Mouse (Mus musculus): ENCODE measurements at regions not wholly inside any gene's neighbourhood (a gene's known extent, or its start where the extent isn't known, plus 50 kb on each side); places are given as distances from the start of the nearest gene placed in this dataset.
"Not testable (repeated sequence)": the region's sequence is repeated elsewhere in the genome, so short reads cannot be mapped to it uniquely, and the experiment has no call there.

DNA sequence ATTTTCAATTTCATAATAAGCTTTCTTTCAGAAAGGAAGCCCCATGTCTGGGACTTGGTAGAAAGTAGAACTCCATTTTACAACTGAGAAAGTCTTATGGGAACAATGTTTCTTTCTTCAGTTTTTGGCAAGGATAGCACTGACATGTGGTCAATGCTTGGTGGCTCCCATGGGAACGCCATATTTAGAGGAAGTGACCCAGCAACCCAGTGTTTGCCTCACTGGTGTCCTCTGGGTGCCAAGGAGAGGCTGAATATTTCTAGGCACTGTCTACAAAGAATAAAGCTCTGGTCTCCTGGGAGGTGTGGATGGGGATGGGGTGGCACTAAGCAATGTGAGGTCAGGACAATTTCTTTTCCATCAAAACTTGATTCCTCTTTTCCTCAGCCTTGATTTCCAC lies 696.4 kb downstream of the Crisp4 start:
- Histone ChIP-seq H3ac (ENCODE audit: control insufficient read depth, insufficient read length, low read depth) (no peak overlapping the region), H3K79me2 (ENCODE audit: control insufficient read depth, insufficient read depth) (no peaks in the 10 kb centered on the region), H3K27me3 (ENCODE audit: control insufficient read depth, insufficient read depth, insufficient read length) (no peaks in the 10 kb centered on the region), H3K79me3 (ENCODE audit: low read depth) (no peaks in the 10 kb centered on the region), H3K36me3 (ENCODE audit: control insufficient read depth, insufficient read depth) (no peaks in the 10 kb centered on the region), H3K4me3 (ENCODE audit: insufficient read depth, poor library complexity, severe bottlenecking) (no peak overlapping the region)
- no peak for TF ChIP-seq USF1 (IDR thresholded peaks at IDR 0.05; ENCODE audit: low read depth)
- TF ChIP-seq FOSL1 (IDR thresholded peaks at IDR 0.05; ENCODE audit: insufficient read depth, low read length, poor library complexity, severe bottlenecking) = no peak
- no peak for TF ChIP-seq MYOD1 (IDR thresholded peaks at IDR 0.05; ENCODE audit: control insufficient read depth, insufficient read length, low read depth)
- TF ChIP-seq MAX (IDR thresholded peaks at IDR 0.05) = no peak
- TF ChIP-seq CEBPB (IDR thresholded peaks at IDR 0.05; ENCODE audit: low read depth) = no peak
- no peak for TF ChIP-seq MYOG (IDR thresholded peaks at IDR 0.05; ENCODE audit: control insufficient read depth, extremely low read depth, insufficient read length)
- TF ChIP-seq CTCF (IDR thresholded peaks at IDR 0.05; ENCODE audit: control insufficient read depth, insufficient read depth, insufficient read length) = no peak

DNA sequence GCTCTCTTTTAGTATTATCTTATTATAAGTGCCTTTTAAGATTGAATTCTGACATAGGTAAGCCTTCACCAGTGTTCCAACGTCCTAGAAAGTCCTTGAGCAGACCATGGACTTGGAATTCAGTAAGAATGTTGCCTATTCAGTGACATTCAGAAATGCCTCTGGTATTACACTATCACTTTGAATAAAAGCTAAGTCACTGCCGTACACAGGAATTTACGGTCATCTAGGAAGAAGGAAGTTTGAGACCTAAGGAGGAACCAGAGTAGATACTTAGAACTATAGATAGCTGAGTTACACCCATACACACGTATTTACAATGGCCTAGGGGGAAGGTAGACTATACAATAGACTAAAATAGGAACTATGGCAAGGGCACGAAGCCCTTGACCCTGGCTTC lies 711.6 kb downstream of the Crisp4 start:
- not testable (repeated sequence) for H3K27me3 ChIP-seq (ENCODE audit: control insufficient read depth, insufficient read depth, insufficient read length); H3K79me3 ChIP-seq (ENCODE audit: low read depth); H3K36me3 ChIP-seq (ENCODE audit: control insufficient read depth, insufficient read depth); H3ac ChIP-seq (ENCODE audit: control insufficient read depth, insufficient read length, low read depth); H3K79me2 ChIP-seq (ENCODE audit: control insufficient read depth, insufficient read depth); H3K4me3 ChIP-seq (ENCODE audit: insufficient read depth, poor library complexity, severe bottlenecking)

- no peaks in the 10 kb centered on the region for H3K79me2 ChIP-seq (ENCODE audit: control insufficient read depth, insufficient read depth)
- H3K27me3 ChIP-seq (ENCODE audit: control insufficient read depth, insufficient read depth, insufficient read length) = no peaks in the 10 kb centered on the region
- no peaks in the 10 kb centered on the region for H3K36me3 ChIP-seq (ENCODE audit: control insufficient read depth, insufficient read depth)
- H3ac ChIP-seq (ENCODE audit: control insufficient read depth, insufficient read length, low read depth) = no peak overlapping the region
- H3K4me3 ChIP-seq (ENCODE audit: insufficient read depth, poor library complexity, severe bottlenecking) = no peak overlapping the region
- no peaks in the 10 kb centered on the region for H3K79me3 ChIP-seq (ENCODE audit: low read depth)
- TF ChIP-seq MAX (IDR thresholded peaks at IDR 0.05) (no peak), MYOG (IDR thresholded peaks at IDR 0.05; ENCODE audit: control insufficient read depth, extremely low read depth, insufficient read length) (no peak), FOSL1 (IDR thresholded peaks at IDR 0.05; ENCODE audit: insufficient read depth, low read length, poor library complexity, severe bottlenecking) (no peak), CEBPB (IDR thresholded peaks at IDR 0.05; ENCODE audit: low read depth) (no peak), USF1 (IDR thresholded peaks at IDR 0.05; ENCODE audit: low read depth) (no peak), CTCF (IDR thresholded peaks at IDR 0.05; ENCODE audit: control insufficient read depth, insufficient read depth, insufficient read length) (no peak), MYOD1 (IDR thresholded peaks at IDR 0.05; ENCODE audit: control insufficient read depth, insufficient read length, low read depth) (no peak)
Observed at GRCm38 (mm10) chr1:17415958-17416357, 729.7 kb downstream of the Crisp4 start.

- TF ChIP-seq MAX (IDR thresholded peaks at IDR 0.05) = no peak
- no peak for TF ChIP-seq CEBPB (IDR thresholded peaks at IDR 0.05; ENCODE audit: low read depth)
- no peak for TF ChIP-seq CTCF (IDR thresholded peaks at IDR 0.05; ENCODE audit: control insufficient read depth, insufficient read depth, insufficient read length)
- no peak for TF ChIP-seq MYOD1 (IDR thresholded peaks at IDR 0.05; ENCODE audit: control insufficient read depth, insufficient read length, low read depth)
- TF ChIP-seq USF1 (IDR thresholded peaks at IDR 0.05; ENCODE audit: low read depth) = no peak
- no peak for TF ChIP-seq FOSL1 (IDR thresholded peaks at IDR 0.05; ENCODE audit: insufficient read depth, low read length, poor library complexity, severe bottlenecking)
- TF ChIP-seq MYOG (IDR thresholded peaks at IDR 0.05; ENCODE audit: control insufficient read depth, extremely low read depth, insufficient read length) = no peak
- no peak overlapping the region for H3ac ChIP-seq (ENCODE audit: control insufficient read depth, insufficient read length, low read depth)
- no peaks in the 10 kb centered on the region for H3K27me3 ChIP-seq (ENCODE audit: control insufficient read depth, insufficient read depth, insufficient read length)
- no peak overlapping the region for H3K4me3 ChIP-seq (ENCODE audit: insufficient read depth, poor library complexity, severe bottlenecking)
- H3K79me3 ChIP-seq (ENCODE audit: low read depth) = no peaks in the 10 kb centered on the region
- H3K79me2 ChIP-seq (ENCODE audit: control insufficient read depth, insufficient read depth) = no peaks in the 10 kb centered on the region
- H3K36me3 ChIP-seq (ENCODE audit: control insufficient read depth, insufficient read depth) = no peaks in the 10 kb centered on the region
Observed at GRCm38 (mm10) chr1:17394893-17395292, 750.8 kb downstream of the Crisp4 start.

- H3K79me3 ChIP-seq (ENCODE audit: low read depth) = no peaks in the 10 kb centered on the region
- TF ChIP-seq USF1 (IDR thresholded peaks at IDR 0.05; ENCODE audit: low read depth) = no peak
- TF ChIP-seq MAX (IDR thresholded peaks at IDR 0.05) = no peak
- TF ChIP-seq MYOD1 (IDR thresholded peaks at IDR 0.05; ENCODE audit: control insufficient read depth, insufficient read length, low read depth) = no peak
- TF ChIP-seq CTCF (IDR thresholded peaks at IDR 0.05; ENCODE audit: control insufficient read depth, insufficient read depth, insufficient read length) = no peak
- TF ChIP-seq CEBPB (IDR thresholded peaks at IDR 0.05; ENCODE audit: low read depth) = no peak
- TF ChIP-seq MYOG (IDR thresholded peaks at IDR 0.05; ENCODE audit: control insufficient read depth, extremely low read depth, insufficient read length) = no peak
- no peak for TF ChIP-seq FOSL1 (IDR thresholded peaks at IDR 0.05; ENCODE audit: insufficient read depth, low read length, poor library complexity, severe bottlenecking)
- H3K27me3 ChIP-seq (ENCODE audit: control insufficient read depth, insufficient read depth, insufficient read length) = no peaks in the 10 kb centered on the region
- H3K36me3 ChIP-seq (ENCODE audit: control insufficient read depth, insufficient read depth) = no peaks in the 10 kb centered on the region
- no peaks in the 10 kb centered on the region for H3K79me2 ChIP-seq (ENCODE audit: control insufficient read depth, insufficient read depth)
- no peak overlapping the region for H3ac ChIP-seq (ENCODE audit: control insufficient read depth, insufficient read length, low read depth)
- H3K4me3 ChIP-seq (ENCODE audit: insufficient read depth, poor library complexity, severe bottlenecking) = no peak overlapping the region
Observed at GRCm38 (mm10) chr1:17392114-17392819, 753.4 kb downstream of the Crisp4 start.

GRCm38 (mm10) chr1:17377562-17377961 lies 768.1 kb downstream of the Crisp4 start:
- H3K79me2 ChIP-seq (ENCODE audit: control insufficient read depth, insufficient read depth) = no peaks in the 10 kb centered on the region
- H3ac ChIP-seq (ENCODE audit: control insufficient read depth, insufficient read length, low read depth) = no peak overlapping the region
- no peaks in the 10 kb centered on the region for H3K36me3 ChIP-seq (ENCODE audit: control insufficient read depth, insufficient read depth)
- no peaks in the 10 kb centered on the region for H3K79me3 ChIP-seq (ENCODE audit: low read depth)
- no peak overlapping the region for H3K4me3 ChIP-seq (ENCODE audit: insufficient read depth, poor library complexity, severe bottlenecking)
- no peaks in the 10 kb centered on the region for H3K27me3 ChIP-seq (ENCODE audit: control insufficient read depth, insufficient read depth, insufficient read length)
- TF ChIP-seq USF1 (IDR thresholded peaks at IDR 0.05; ENCODE audit: low read depth) (no peak), CEBPB (IDR thresholded peaks at IDR 0.05; ENCODE audit: low read depth) (no peak), CTCF (IDR thresholded peaks at IDR 0.05; ENCODE audit: control insufficient read depth, insufficient read depth, insufficient read length) (no peak), FOSL1 (IDR thresholded peaks at IDR 0.05; ENCODE audit: insufficient read depth, low read length, poor library complexity, severe bottlenecking) (no peak), MAX (IDR thresholded peaks at IDR 0.05) (no peak), MYOG (IDR thresholded peaks at IDR 0.05; ENCODE audit: control insufficient read depth, extremely low read depth, insufficient read length) (no peak), MYOD1 (IDR thresholded peaks at IDR 0.05; ENCODE audit: control insufficient read depth, insufficient read length, low read depth) (no peak)
